12 mouse cellular contexts compared by ENCODE assay signal in the genomic region with DNA sequence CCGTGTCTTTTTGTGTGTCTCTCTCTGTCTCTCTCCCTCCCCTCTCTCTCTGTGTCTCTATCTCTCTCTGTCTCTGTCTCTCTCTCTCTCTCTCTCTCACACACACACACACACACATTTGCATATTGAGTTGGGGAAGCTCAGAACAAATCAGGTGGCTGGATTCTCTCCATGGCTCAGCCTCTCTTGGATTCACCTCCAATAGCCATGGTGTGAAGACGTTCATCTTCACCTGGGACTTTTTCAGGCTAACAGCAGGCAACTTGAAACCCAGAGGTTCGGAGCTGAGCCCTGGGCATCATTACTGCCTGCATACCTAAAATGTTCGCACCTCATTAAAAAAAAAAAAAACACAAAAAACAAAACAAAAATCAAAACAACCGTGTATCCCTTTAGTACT. TPM values are rescaled to one million over a fixed set of nuclear protein-coding genes. Genes with fewer than 3 reads are reported as not detected.
DNase-seq lines count a peak whose midpoint lies in the region; ATAC-seq and TF ChIP-seq lines count a peak whose summit lies in the region.
"Had no signal": no experiment of that assay in that cellular context is flagged by ENCODE, and none has a peak within 500 bp of the region (broad histone marks: within the 10 kb centered on the region; RNA-seq: fewer than 3 reads in every experiment).

No protein-coding gene starts in this region.

- no peak for ATAC-seq in hindbrain, embryonic 11.5 days (ENCODE audit: low FRiP score)
- no peak for ATAC-seq in neural tube, embryonic 13.5 days (ENCODE audit: low read depth)
- no peak for ATAC-seq in limb, embryonic 12.5 days (ENCODE audit: insufficient number of reproducible peaks, insufficient read depth, low FRiP score, low TSS enrichment, low read depth)
- no peak for ATAC-seq in stomach, postnatal 0 days (ENCODE audit: low FRiP score, low TSS enrichment)

- WGBS in hindbrain, embryonic 10.5 days, result 62% methylated on average over 5 of the region's 5 CpGs
- WGBS in hindbrain, embryonic 11.5 days, result 55% methylated on average over 5 of the region's 5 CpGs
- 69% methylated on average over 5 of the region's 5 CpGs for WGBS in neural tube, embryonic 13.5 days
- 60% methylated on average over 5 of the region's 5 CpGs for WGBS in limb, embryonic 12.5 days
- WGBS in stomach, postnatal 0 days, result 73% methylated on average over 5 of the region's 5 CpGs

- H3K4me1 ChIP-seq in hindbrain, embryonic 10.5 days (replicated peaks), result peaks cover 33% of the 10 kb centered on the region
- no peaks in the 10 kb centered on the region for H3K4me1 ChIP-seq in hindbrain, embryonic 11.5 days (replicated peaks; ENCODE audit: control insufficient read depth, insufficient read depth, low read length)
- peaks cover 30% of the 10 kb centered on the region for H3K4me1 ChIP-seq in neural tube, embryonic 13.5 days (replicated peaks)
- peaks cover 38% of the 10 kb centered on the region for H3K4me1 ChIP-seq in limb, embryonic 12.5 days (replicated peaks)
- no peaks in the 10 kb centered on the region for H3K4me1 ChIP-seq in stomach, postnatal 0 days (replicated peaks; ENCODE audit: control insufficient read depth, insufficient read depth)
- H3K4me1 ChIP-seq: neural tube, embryonic 12.5 days had no signal

- DNase-seq in hindbrain, embryonic 10.5 days (ENCODE audit: low spot score), result no peak
- DNase-seq in hindbrain, embryonic 11.5 days (ENCODE audit: low spot score), result no peak
- no peak for DNase-seq in neural tube, embryonic 10.5 days (ENCODE audit: extremely low spot score, low spot score)
- DNase-seq in stomach, postnatal 0 days (ENCODE audit: low spot score), result no peak
- no peak for DNase-seq in urinary bladder, postnatal 36 days (ENCODE audit: low spot score in 2 of 2)
- DNase-seq in cerebellum, postnatal 25 days, result no peak
- DNase-seq: adrenal gland, postnatal 25 days had no signal

- H3K9ac ChIP-seq in hindbrain, embryonic 11.5 days (ENCODE audit: low read depth, low read length), result no peak overlapping the region
- H3K9ac ChIP-seq in neural tube, embryonic 13.5 days, result no peak overlapping the region
- no peak overlapping the region for H3K9ac ChIP-seq in limb, embryonic 12.5 days (replicated peaks)
- H3K9ac ChIP-seq in stomach, postnatal 0 days (ENCODE audit: low read length), result no peak overlapping the region
- H3K9ac ChIP-seq: neural tube, embryonic 12.5 days had no signal

- H3K9me3 ChIP-seq in hindbrain, embryonic 10.5 days, result no peaks in the 10 kb centered on the region
- no peaks in the 10 kb centered on the region for H3K9me3 ChIP-seq in hindbrain, embryonic 11.5 days (ENCODE audit: control insufficient read depth, low read length)
- H3K9me3 ChIP-seq in neural tube, embryonic 13.5 days, result no peaks in the 10 kb centered on the region
- no peaks in the 10 kb centered on the region for H3K9me3 ChIP-seq in limb, embryonic 12.5 days
- H3K9me3 ChIP-seq in stomach, postnatal 0 days (ENCODE audit: control insufficient read depth, low read length), result no peaks in the 10 kb centered on the region
- H3K9me3 ChIP-seq: megakaryocyte, embryonic 14.5 days; neural tube, embryonic 12.5 days had no signal

- no peaks in the 10 kb centered on the region for H3K36me3 ChIP-seq in hindbrain, embryonic 10.5 days
- no peaks in the 10 kb centered on the region for H3K36me3 ChIP-seq in hindbrain, embryonic 11.5 days (ENCODE audit: control insufficient read depth, insufficient read depth, low read length)
- H3K36me3 ChIP-seq in neural tube, embryonic 13.5 days, result no peaks in the 10 kb centered on the region
- no peaks in the 10 kb centered on the region for H3K36me3 ChIP-seq in limb, embryonic 12.5 days
- no peaks in the 10 kb centered on the region for H3K36me3 ChIP-seq in stomach, postnatal 0 days (ENCODE audit: control insufficient read depth, insufficient read depth, low read length)
- H3K36me3 ChIP-seq: neural tube, embryonic 12.5 days had no signal

- TF ChIP-seq EP300 in stomach, postnatal 0 days (optimal IDR thresholded peaks at IDR 0.05), result no peak

- H3K4me2 ChIP-seq in hindbrain, embryonic 11.5 days (replicated peaks; ENCODE audit: low read depth, low read length), result no peak overlapping the region
- no peak overlapping the region for H3K4me2 ChIP-seq in neural tube, embryonic 13.5 days
- H3K4me2 ChIP-seq in limb, embryonic 12.5 days, result 0 out of 2 replicates have a peak overlapping the region, but pooled peaks have one; percentile 4
- H3K4me2 ChIP-seq in stomach, postnatal 0 days (replicated peaks; ENCODE audit: low read depth), result no peak overlapping the region
- H3K4me2 ChIP-seq: neural tube, embryonic 12.5 days had no signal

- H3K4me3 ChIP-seq in hindbrain, embryonic 10.5 days, result no peak overlapping the region
- H3K4me3 ChIP-seq in hindbrain, embryonic 11.5 days (ENCODE audit: low read depth, low read length), result no peak overlapping the region
- H3K4me3 ChIP-seq in neural tube, embryonic 13.5 days, result no peak overlapping the region
- no peak overlapping the region for H3K4me3 ChIP-seq in limb, embryonic 12.5 days (replicated peaks)
- no peak overlapping the region for H3K4me3 ChIP-seq in stomach, postnatal 0 days (ENCODE audit: low read depth, low read length)
- H3K4me3 ChIP-seq: megakaryocyte, embryonic 14.5 days; neural tube, embryonic 12.5 days had no signal

- peaks cover 10% of the 10 kb centered on the region for H3K27me3 ChIP-seq in hindbrain, embryonic 10.5 days (ENCODE audit: insufficient read depth, poor library complexity, severe bottlenecking)
- peaks cover 2% of the 10 kb centered on the region; the same call in 1 of the 2 replicates for H3K27me3 ChIP-seq in hindbrain, embryonic 11.5 days (ENCODE audit: control insufficient read depth, insufficient read depth, low read length)
- H3K27me3 ChIP-seq in neural tube, embryonic 13.5 days, result no peaks in the 10 kb centered on the region
- no peaks in the 10 kb centered on the region for H3K27me3 ChIP-seq in limb, embryonic 12.5 days
- no peaks in the 10 kb centered on the region for H3K27me3 ChIP-seq in stomach, postnatal 0 days (ENCODE audit: control insufficient read depth, insufficient read depth, low read length)
- H3K27me3 ChIP-seq: CH12.LX; neural tube, embryonic 12.5 days had no signal

- TF ChIP-seq CTCF in stomach, postnatal 0 days (IDR thresholded peaks at IDR 0.05; ENCODE audit: low read depth), result no peak

- peak overlapping the region; percentile 62; the same call in 1 of the 2 replicates for H3K27ac ChIP-seq in hindbrain, embryonic 10.5 days
- H3K27ac ChIP-seq in hindbrain, embryonic 11.5 days (ENCODE audit: low read depth, low read length), result no peak overlapping the region
- H3K27ac ChIP-seq in neural tube, embryonic 13.5 days (replicated peaks), result peak overlapping the region; percentile 59
- peak overlapping the region; percentile 88 for H3K27ac ChIP-seq in limb, embryonic 12.5 days
- peak overlapping the region; percentile 74; the same call in 1 of the 2 replicates for H3K27ac ChIP-seq in stomach, postnatal 0 days (replicated peaks)
- H3K27ac ChIP-seq: neural tube, embryonic 12.5 days had no signal

RNA-seq across cellular contexts. Expression of gene Abca4, which starts 29.4 kb away (rescaled TPM):
- polyA plus RNA-seq in hindbrain, embryonic 10.5 days (2016; fragmentation: Nextera tagmentation; extraction: Ambion mirVana), result 2.1 and 2.3 TPM in 2 replicates
- polyA plus RNA-seq in hindbrain, embryonic 11.5 days (2014; fragmentation: Nextera tagmentation; extraction: Ambion mirVana), result 1.4 and 2.1 TPM in 2 replicates
- polyA plus RNA-seq in neural tube, embryonic 13.5 days (2015; fragmentation: Nextera tagmentation; extraction: Ambion mirVana), result 1.2 and 1.3 TPM in 2 replicates
- 1.8 and 2.2 TPM in 2 replicates for polyA plus RNA-seq in limb, embryonic 12.5 days (2016; fragmentation: Nextera tagmentation; extraction: Ambion mirVana)
- 0.44 and 0.46 TPM in 2 replicates for polyA plus RNA-seq in stomach, postnatal 0 days (2015; fragmentation: Nextera tagmentation; extraction: Ambion mirVana)
